Mouse (Mus musculus) brain, embryonic 14.5 days (tissue): ENCODE data around the gene Cpa4. TPM values are rescaled to one million over a fixed set of nuclear protein-coding genes. Genes with fewer than 3 reads are reported as not detected.

Source experiments
- DNase-seq: peaks from one replicate; pipeline ENCODE4 v3.0.0-alpha.2; 2011; ENCODE audit warnings: low read depth
- CTCF ChIP-seq: fragments of 200-500 bp; IDR thresholded peaks from 2 replicates; pipeline ENCODE4 v1.5.1; 2012; ENCODE audit warnings: inconsistent platforms, mild to moderate bottlenecking, moderate library complexity, borderline replicate concordance; ENCODE audit not compliant: insufficient read depth, insufficient read length; ENCODE audit errors: extremely low read depth
- POLR2A ChIP-seq: fragments of 200-500 bp; IDR thresholded peaks from 2 replicates; pipeline ENCODE4 v1.6.1; 2012; ENCODE audit warnings: mild to moderate bottlenecking, inconsistent platforms, borderline replicate concordance; ENCODE audit not compliant: poor library complexity, insufficient read depth, insufficient read length, severe bottlenecking; ENCODE audit errors: extremely low read depth
- polyA plus RNA-seq: library from polyadenylated mRNA; depleted of rRNA; stranded (reverse); fragments of >200 nt; gene quantifications from 2 replicates; pipeline ENCODE4 v1.2.3, GENCODE M21; 2012; rRNA removed

Cpa4 gene
- 2.5 and 3.3 TPM in 2 replicates for polyA plus RNA-seq

DNA sequence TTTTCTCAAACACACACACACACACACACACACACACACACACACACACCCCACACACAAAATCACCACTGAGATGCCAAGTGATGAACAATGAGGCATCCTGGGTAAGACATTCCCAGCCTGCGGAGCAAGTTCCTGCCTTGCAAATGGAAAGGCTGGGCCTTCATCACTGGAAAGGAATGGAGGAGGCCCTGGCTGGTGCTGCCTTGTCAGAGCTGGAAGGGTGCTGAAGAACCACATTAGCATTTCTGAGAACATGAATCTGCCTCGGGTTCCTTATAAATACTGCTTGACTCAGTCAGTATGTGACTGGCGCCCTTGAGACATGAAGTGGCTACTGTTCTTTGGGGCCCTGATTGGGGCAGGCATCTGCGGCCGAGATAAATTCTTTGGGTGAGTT, at the start of gene Cpa4:
Gene Cpa4, plus strand, starts transcription at position 301 of the 400 bp plus-strand sequence.
- no peak for DNase-seq
- no peak for TF ChIP-seq CTCF
- TF ChIP-seq POLR2A: no peak

DNA sequence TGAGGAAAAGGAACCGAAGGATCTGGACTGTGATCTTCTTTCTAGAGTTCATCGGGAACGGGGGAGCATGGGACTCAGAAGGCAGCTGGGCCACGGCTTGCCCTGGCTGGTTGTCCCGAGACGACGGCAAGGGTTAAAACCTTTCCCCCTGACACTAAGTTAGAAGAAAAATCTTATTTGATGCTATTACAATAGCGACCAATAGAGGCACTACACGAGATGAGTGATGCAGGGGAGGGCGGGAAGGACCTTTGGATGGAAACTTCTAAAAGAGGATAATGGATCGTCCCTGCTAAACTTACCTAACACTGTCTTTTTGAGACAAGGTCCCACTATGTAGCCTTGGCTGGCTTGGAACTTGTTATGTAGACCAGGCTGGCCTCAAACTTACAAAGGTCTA, 47.8 kb upstream of the Cpa4 start:
- TF ChIP-seq CTCF: no peak
- no peak for TF ChIP-seq POLR2A

DNA sequence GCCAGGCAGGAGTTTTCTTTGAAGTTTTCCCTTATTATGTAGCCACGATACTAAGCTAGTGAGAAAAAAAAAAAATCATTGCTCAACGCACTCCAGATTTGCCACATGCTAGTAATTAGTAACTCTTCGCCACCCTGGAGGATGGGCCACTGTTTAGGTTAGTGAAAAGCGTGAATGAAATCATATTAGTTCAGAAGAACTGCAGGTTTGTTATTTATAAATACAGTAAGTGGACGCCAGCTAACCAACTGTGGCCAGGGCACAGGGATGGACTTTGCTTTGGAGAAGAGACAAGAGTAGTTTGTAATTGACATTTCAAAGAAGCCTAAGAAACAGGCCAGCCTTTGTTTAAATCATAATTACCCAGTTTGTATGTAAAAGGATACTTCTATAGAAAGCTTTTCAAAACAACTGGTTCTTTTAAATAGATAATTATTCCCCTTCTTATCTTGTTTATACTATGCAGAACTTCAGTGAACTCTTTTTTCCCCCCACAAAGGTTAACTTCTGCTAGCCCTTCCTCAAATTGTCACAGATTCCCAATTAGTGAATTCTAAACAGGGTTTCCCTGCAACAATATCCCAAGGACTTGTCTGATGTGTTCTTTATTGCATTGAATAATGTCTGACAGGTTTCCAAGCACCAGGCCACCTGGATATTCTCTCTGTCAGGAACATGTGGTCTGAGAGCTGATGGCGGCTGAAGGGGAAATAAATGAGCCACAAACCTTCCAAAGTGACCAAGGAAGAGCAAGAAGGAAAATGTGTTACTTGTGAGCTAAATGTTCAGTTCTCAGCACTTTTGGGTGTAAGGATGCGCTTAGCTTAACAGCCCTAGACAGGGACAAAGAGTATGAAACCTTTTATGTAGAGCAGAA, 42.5 kb upstream of the Cpa4 start:
- peak; percentile 63 for DNase-seq
- no peak for TF ChIP-seq CTCF
- no peak for TF ChIP-seq POLR2A

More for the DNA sequence above, 47.8 kb upstream of the Cpa4 start:
- DNase-seq: no peak

DNA sequence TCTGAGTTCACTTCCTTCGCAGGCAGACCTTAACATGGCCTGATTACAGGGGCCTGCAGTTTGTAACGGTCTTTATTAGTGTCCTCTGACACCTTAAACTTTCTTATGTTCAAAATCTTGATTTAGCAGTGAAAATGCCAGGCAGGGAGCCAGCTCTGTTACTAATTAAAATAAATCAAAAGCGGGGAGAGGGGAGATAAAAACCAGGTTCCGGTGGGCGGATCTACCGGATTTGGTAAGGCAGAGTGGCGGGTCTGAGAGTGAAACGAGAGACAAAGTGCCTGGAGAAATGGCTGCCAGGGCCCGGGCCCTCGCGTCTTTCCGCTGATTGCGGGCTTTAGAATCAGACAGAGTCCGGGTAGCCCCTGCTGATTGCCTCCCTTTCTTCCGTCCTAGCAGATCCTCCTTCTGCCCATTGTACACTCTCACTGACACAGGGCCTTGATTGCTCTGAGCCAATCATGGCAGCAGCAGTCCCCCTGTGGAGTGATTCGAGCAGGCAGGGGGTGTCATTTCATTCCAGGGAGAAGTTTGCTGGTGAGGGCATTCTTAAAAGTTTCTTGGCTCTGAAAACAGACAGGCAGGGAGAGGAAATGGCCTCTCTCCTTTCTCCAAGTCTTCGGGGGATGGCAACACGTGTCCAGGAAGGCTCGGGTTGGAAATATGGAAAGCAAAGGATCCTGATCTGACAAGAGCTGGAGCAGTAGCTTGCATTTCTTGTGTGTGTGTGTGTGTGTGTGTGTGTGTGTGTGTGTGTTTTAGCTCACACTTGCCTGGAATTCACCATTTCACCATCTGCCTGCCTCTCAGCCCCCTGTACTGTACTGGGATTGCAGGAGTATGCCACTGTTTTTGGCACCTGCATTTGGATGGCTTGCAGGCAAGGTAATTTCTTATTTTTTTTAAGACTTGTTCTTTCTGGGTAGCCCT, 41.3 kb upstream of the Cpa4 start:
- DNase-seq: peak; percentile 84
- TF ChIP-seq POLR2A (no peak), CTCF (no peak)

DNA sequence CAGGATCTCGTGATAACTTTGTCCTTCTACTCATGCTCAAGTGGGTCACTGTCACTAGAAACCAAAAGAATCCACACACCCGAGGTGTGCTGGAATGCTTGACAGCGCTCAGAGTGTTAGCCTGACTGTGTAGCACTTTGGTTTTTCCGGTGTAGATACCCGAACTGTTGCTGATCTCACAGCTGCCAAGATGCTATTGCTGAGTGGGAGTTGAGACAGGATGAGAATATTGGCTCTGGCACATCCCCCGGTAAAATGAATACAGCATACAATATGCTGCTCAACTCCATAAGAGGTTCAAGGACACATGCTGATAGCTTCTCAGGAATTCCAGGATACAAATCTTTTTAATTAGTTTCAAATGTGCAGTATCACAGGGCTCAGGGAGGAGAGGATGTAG, 39.4 kb upstream of the Cpa4 start:
- TF ChIP-seq CTCF (no peak), POLR2A (no peak)
- peak; percentile 26 for DNase-seq

DNA sequence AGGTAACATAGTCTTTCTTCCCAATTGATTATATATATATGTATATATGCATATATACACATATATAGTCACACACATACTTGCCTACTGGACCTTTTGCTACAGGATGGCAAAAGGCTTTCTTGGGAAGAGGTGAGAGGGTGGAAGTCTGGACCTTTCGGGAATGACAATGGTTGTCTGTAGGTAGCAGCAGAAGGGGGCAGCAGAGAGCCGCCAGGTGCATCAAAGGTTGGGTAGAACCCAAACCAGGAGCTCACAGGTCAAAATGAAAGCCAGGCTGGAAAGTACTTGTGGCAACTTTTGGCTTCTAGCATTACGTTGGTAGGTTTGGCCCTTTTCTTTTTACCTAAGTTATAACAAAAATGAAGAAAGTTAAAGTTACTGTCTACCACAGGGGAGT, 32.8 kb upstream of the Cpa4 start:
- DNase-seq: peak; percentile 35

DNA sequence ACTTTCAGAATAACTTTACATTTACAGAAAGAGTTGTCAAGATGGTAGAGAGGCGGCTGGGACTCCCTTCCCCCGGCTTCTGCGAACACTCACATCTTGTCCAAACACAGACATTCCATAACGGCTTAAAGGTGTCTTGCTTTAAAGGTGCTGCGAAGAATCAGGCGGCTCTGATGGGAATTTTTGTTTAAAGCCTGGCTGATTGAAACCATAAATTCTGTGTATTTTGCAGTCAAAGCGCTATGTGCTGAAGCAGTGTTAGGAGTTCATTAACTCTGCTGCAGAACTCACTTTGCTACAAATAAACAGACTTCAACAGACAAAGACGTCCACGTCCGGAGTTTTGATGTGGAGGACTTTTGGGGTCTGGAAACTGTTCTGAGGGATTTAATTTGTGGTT, 29.9 kb upstream of the Cpa4 start:
- TF ChIP-seq CTCF: no peak
- no peak for DNase-seq

More for the DNA sequence above, 32.8 kb upstream of the Cpa4 start:
- TF ChIP-seq POLR2A (no peak), CTCF (peak; percentile 39; the same call in 1 of the 2 replicates)

DNA sequence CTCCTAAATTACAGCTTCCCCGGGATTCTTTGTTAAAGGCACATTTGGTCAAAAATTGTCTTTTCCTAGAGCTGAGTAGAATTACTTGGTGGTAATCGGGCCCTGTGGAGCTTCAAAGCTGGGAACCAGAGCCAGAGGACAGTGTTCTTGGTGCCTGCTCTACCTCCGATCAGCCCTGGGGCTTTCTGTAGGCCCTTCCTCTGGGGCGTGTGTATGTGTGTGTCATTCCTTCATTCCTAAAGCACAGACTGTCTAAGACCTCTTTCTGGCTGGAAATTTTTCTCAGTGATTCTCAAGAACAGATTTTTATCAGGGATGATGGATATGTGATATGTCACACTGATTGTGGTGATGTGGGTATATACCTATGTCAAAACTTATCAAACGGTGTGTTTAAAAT, 29.4 kb upstream of the Cpa4 start:
- no peak for DNase-seq
- no peak for TF ChIP-seq CTCF
- no peak for TF ChIP-seq POLR2A

DNA sequence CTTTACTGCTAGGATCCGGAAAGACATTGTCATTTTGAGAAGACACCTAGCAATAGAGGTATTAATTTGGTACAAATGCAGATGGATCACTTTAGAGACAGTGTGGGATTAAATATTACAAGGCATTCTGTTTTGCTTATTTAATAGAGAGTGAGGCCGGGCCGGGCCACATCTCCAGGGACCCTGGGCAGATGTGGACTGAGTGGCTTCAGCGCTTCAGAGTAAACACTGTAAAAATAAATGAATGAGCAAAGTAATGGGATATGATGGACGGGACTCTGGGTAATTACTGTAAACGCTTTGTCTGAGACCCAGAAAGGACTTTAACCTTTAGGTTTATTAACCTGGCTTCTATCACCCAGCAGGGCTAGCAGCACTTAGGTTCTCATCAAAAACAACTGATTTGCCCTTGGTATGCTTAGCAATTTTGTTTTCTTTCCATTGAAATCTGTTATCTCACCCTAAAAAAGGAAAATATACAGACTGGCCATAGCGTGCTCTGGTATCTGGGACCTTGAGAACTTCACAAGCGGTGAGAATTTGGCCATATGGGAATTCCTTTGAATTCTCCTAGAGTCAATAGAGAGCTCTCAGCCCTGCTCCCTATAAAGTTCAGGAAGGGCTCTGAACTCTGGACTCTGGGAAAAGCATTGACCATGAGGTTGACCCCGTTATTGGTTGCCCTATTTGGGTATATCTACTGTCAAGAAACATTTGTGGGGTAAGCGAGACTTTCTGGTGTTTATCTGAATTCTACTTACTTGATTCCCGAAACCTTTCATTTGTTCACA, 27.0 kb upstream of the Cpa4 start, which contains the start of gene Cpa2:
Gene Cpa2, plus strand, starts transcription at position 574 of the 791 bp plus-strand sequence.
- no peak for TF ChIP-seq POLR2A
- no peak for TF ChIP-seq CTCF

DNA sequence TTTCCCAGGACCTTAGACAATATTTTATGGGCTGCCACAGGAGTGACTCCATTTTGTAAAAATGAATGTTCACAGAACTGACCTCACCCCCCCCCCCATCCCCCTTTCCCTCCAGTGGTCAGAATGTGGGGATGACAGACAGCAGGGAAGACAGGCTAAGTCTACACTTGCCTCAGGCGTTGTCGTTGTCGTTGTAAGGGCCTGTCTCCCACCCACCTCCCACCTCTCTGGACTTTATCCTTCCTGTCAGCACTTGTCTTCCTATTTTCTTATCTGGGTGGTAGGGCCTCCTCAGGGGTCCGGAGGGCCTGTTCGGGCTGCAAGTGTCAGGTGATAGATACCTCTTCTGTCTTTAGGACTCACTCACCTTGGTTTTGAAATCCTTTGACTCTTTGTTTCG, 25.9 kb upstream of the Cpa4 start:
- no peak for DNase-seq

More for the DNA sequence above, 27.0 kb upstream of the Cpa4 start, which contains the start of gene Cpa2:
- DNase-seq: no peak

More for the DNA sequence above, 25.9 kb upstream of the Cpa4 start:
- TF ChIP-seq POLR2A (no peak), CTCF (no peak)
